Mouse (Mus musculus): ENCODE data around the gene Abhd16b.

DNA sequence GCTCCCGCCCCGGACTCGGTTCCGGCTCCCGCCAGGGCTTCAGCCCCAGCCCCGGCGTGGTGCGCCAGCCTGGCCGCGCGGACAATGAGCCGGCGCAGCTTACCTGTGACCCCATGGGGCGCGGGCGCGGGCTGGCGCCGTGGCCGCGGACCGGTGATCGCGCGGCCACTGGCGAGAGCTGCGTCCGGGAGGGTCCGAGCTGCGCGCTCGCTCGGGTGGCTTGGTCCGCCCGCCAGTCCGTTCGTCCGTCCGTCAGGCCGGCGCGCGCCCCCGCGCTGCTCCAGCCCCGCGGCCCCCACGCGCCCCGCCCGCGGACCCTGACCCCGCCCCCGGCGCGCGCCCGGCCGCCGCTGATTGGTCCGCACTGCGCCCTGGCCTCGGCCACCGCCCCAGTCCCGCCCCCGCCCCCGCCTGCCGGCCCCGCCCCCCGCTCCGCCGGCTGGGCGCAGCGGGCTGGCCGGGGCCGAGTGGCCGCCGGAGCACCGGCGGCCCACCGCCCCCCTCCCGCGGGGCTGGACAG lies 33.8 kb upstream of the Abhd16b start, which contains the start of gene Zbtb46:
- no peak for TF ChIP-seq CTCF (IDR thresholded peaks at IDR 0.05; ENCODE audit: low read depth)
- no peak for TF ChIP-seq EP300 (IDR thresholded peaks at IDR 0.05; ENCODE audit: low read depth)
